Mouse (Mus musculus): Measurements from ENCODE around the gene Arhgap22. TPM values are rescaled to one million over a fixed set of nuclear protein-coding genes. Genes with fewer than 3 reads are reported as not detected.
A peak's percentile ranks its signal among the peaks of the same experiment; 100 is the strongest.

Arhgap22 gene
- polyA plus RNA-seq, 1 experiment = 9.0 TPM

DNA sequence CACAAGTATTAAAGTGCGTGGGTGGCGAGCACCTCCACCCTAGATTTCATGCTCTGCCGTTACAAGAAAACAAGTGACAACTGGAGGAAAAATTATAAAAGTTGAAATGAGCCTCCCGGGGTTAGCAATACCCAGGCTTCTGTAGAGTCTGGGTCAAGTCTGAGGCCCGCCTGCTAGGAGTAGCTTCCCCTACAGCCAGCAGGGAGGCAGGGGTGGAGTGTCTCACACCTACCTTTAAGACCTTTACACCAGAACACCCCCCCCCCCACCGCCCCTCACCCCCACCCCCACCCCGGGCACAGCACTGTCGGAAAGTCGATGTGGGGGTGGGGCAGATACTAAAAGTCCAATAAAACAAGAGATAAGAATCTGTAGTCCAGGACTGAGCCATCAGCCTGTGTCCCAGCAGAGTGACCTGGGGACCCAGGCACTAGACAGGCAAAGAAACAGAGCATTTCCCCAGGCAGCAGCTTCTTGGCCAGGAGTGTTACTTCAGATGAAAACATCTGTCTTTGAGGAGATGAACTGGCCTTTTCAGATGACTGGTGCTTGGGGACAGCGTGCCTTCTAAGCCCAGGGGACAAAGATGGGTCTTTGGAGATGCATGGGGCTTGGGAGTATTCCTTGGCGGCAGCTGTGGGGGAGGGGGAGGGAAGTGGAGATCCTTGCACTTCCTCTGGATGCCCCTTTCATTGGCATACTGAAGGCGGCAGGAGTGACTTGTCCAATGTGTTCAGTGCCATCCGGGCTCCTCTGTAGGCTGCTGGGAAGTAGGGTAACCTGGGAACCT is 37.3 kb downstream of the Arhgap22 start:
- TF ChIP-seq POLR2A (IDR thresholded peaks at IDR 0.05; ENCODE audit: low read depth, low read length) = no peak
- TF ChIP-seq CTCF (IDR thresholded peaks at IDR 0.05; ENCODE audit: borderline replicate concordance, insufficient read depth, low read length) = no peak
- Histone ChIP-seq H3K4me1 (ENCODE audit: control insufficient read depth, insufficient read depth, low read length) (0 out of 2 replicates have a peak, but pooled peaks cover 4% of the 10 kb centered on the region), H3K4me3 (ENCODE audit: insufficient read depth, low read length) (peak overlapping the region; percentile 64), H3K27ac (ENCODE audit: insufficient read depth, low read length) (peak overlapping the region; percentile 69)

DNA sequence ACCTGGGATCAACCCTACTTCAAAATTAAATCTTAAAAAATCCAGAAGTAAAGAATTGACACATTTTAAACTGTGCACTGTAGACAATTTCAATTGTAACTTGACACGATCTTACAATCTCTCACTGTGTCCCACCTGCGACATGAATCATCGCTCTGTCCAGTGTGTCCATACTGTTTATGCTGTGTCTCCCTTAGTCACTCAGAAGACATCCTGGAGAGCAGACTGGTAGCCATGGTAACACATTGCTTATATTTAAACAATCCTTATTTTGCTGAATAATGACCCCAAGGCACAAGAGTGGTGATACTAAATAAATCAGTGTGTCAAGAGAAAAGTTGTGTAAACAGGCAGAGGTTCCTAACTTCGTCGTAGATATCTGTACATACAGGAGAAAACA is 44.4 kb downstream of the Arhgap22 start:
- Histone ChIP-seq H3K4me1 (ENCODE audit: control insufficient read depth, insufficient read depth, low read length) (0 out of 2 replicates have a peak, but pooled peaks cover 2% of the 10 kb centered on the region), H3K4me3 (ENCODE audit: insufficient read depth, low read length) (no peak overlapping the region), H3K27ac (ENCODE audit: insufficient read depth, low read length) (no peak overlapping the region)
- TF ChIP-seq POLR2A (IDR thresholded peaks at IDR 0.05; ENCODE audit: low read depth, low read length) (no peak), CTCF (IDR thresholded peaks at IDR 0.05; ENCODE audit: borderline replicate concordance, insufficient read depth, low read length) (no peak)

DNA sequence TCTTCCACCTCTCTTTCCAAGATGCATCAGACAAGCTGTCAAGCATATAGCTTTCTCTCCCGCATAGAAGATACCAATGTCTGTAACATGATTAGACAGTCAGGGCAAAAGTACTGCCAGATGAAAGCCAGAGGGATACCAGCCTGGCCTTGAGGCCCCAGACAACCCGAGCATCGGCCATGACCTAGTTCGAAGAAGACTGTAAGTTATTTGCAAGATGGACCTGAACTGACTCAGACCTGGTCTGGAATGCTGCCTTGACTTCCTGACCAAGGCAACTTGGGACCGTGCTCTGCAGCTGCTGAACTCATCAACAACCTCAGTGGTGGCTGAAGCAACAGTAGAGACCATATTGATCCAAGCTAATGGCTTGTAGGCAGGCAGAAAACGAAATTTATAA is 46.3 kb downstream of the Arhgap22 start:
- no peak for TF ChIP-seq POLR2A (IDR thresholded peaks at IDR 0.05; ENCODE audit: low read depth, low read length)
- no peak for TF ChIP-seq CTCF (IDR thresholded peaks at IDR 0.05; ENCODE audit: borderline replicate concordance, insufficient read depth, low read length)
- H3K4me3 ChIP-seq (ENCODE audit: insufficient read depth, low read length) = no peak overlapping the region
- 0 out of 2 replicates have a peak, but pooled peaks cover 2% of the 10 kb centered on the region for H3K4me1 ChIP-seq (ENCODE audit: control insufficient read depth, insufficient read depth, low read length)
- H3K27ac ChIP-seq (ENCODE audit: insufficient read depth, low read length) = no peak overlapping the region

DNA sequence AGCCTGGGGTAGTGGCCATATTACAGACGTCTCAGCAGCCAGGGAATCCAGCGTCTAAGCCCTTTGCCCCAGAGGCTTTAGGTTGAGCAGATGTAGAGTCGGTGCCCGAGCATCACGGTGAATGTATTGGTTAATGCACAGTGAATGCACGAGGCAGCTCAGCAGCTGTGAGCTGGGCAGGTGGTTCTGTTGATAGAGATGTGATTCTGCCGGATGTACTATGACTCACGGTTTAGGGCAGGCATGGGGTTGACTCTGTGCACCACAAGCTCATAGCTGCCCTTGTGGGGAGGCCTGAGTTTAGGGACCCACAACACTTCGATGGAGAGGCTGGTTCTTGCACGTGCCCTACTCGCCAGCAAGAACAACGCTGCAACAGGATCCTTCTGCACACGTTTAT is 51.0 kb downstream of the Arhgap22 start:
- no peak overlapping the region for H3K27ac ChIP-seq (ENCODE audit: insufficient read depth, low read length)
- H3K4me1 ChIP-seq (ENCODE audit: control insufficient read depth, insufficient read depth, low read length) = no peaks in the 10 kb centered on the region
- no peak for TF ChIP-seq CTCF (IDR thresholded peaks at IDR 0.05; ENCODE audit: borderline replicate concordance, insufficient read depth, low read length)
- no peak for TF ChIP-seq POLR2A (IDR thresholded peaks at IDR 0.05; ENCODE audit: low read depth, low read length)
- no peak overlapping the region for H3K4me3 ChIP-seq (ENCODE audit: insufficient read depth, low read length)

DNA sequence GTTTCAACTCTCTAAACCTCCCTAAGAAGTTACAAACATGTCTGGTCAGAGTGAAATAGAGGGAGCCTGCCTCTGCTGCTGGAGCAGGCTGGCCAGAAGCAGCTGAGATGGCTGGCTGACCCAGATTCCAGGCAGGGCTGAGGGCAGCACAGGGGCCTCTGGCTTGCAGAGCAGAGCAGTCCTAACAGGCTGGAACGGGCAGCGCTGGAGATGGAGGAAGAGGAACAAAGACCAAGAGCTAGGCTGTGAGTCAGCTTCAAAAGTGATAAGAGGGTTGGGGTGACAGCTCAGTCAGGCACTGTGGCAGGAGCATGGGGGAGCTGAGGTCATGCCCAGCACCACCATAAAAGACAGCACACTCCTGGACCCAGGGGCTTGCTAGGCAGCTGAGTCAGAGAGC is 62.4 kb downstream of the Arhgap22 start:
- no peaks in the 10 kb centered on the region for H3K4me1 ChIP-seq (ENCODE audit: control insufficient read depth, insufficient read depth, low read length)
- no peak overlapping the region for H3K4me3 ChIP-seq (ENCODE audit: insufficient read depth, low read length)
- TF ChIP-seq CTCF (IDR thresholded peaks at IDR 0.05; ENCODE audit: borderline replicate concordance, insufficient read depth, low read length) (no peak), POLR2A (IDR thresholded peaks at IDR 0.05; ENCODE audit: low read depth, low read length) (no peak)

DNA sequence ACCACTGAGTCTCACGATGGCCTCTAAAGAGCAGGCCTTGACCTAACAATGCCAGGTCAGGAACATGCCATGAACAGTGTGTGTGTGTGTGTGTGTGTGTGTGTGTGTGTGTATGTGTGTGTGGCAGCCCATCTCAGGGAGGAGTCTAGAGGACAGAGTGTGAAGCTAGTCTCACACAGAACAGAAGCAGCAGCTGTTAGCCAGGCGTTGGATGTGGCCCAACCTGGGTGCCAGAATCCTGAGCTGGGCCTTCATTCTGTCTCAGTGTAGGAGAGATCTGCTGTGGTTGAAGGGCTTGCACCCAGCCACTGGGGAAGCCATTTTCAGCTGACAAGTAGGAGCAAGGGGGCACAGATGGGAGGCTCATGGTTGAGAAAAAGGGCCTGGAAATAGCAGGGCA is 64.5 kb downstream of the Arhgap22 start:
- H3K27ac ChIP-seq (ENCODE audit: insufficient read depth, low read length) = no peak overlapping the region
- TF ChIP-seq POLR2A (IDR thresholded peaks at IDR 0.05; ENCODE audit: low read depth, low read length) = no peak
- no peaks in the 10 kb centered on the region for H3K4me1 ChIP-seq (ENCODE audit: control insufficient read depth, insufficient read depth, low read length)
- no peak overlapping the region for H3K4me3 ChIP-seq (ENCODE audit: insufficient read depth, low read length)

More for the DNA sequence above, 62.4 kb downstream of the Arhgap22 start:
- no peak overlapping the region for H3K27ac ChIP-seq (ENCODE audit: insufficient read depth, low read length)

DNA sequence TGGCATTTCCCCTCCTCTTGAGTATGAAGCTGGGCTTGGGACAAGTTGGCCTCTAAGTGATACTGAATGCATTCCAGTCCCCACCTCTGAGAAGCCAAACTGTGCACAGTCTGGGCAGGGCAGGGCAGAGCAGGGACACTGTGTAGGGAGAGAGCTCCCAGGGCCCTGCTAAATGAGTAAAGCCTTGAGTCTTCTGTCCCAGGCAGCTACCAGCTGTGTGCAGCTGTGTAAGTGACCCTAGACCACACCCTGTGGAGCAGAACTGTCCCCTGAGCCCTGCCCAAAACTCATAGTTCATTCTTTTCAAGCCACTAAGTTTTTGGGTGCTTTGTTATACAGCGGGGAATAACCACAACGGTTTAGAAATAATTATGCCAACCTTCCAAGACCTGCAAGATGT is 67.1 kb downstream of the Arhgap22 start:
- H3K4me3 ChIP-seq (ENCODE audit: insufficient read depth, low read length) = no peak overlapping the region
- no peak overlapping the region for H3K27ac ChIP-seq (ENCODE audit: insufficient read depth, low read length)
- TF ChIP-seq CTCF (IDR thresholded peaks at IDR 0.05; ENCODE audit: borderline replicate concordance, insufficient read depth, low read length) (no peak), POLR2A (IDR thresholded peaks at IDR 0.05; ENCODE audit: low read depth, low read length) (no peak)
- H3K4me1 ChIP-seq (ENCODE audit: control insufficient read depth, insufficient read depth, low read length) = no peaks in the 10 kb centered on the region

DNA sequence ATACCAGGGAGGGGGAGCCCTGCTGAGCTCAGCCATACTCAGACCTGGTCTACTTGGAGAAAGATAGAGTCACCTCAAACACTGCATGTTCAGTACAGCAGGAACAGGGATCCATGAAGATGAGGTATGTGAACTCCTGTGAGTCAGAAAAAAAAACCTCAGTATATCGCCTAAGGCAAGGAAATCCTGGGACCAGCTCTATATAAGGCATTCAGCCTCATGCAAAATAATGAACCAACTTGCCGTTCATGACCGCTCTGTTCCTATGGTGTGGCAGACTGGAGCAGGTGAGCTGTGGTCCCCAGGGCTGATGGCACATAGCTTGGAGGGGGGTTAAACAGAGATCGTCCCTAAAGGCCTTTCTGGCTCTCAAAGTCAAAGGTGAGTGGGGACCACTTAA is 68.6 kb downstream of the Arhgap22 start:
- no peaks in the 10 kb centered on the region for H3K4me1 ChIP-seq (ENCODE audit: control insufficient read depth, insufficient read depth, low read length)
- TF ChIP-seq POLR2A (IDR thresholded peaks at IDR 0.05; ENCODE audit: low read depth, low read length) = no peak
- TF ChIP-seq CTCF (IDR thresholded peaks at IDR 0.05; ENCODE audit: borderline replicate concordance, insufficient read depth, low read length) = no peak
- H3K4me3 ChIP-seq (ENCODE audit: insufficient read depth, low read length) = no peak overlapping the region
- H3K27ac ChIP-seq (ENCODE audit: insufficient read depth, low read length) = no peak overlapping the region

DNA sequence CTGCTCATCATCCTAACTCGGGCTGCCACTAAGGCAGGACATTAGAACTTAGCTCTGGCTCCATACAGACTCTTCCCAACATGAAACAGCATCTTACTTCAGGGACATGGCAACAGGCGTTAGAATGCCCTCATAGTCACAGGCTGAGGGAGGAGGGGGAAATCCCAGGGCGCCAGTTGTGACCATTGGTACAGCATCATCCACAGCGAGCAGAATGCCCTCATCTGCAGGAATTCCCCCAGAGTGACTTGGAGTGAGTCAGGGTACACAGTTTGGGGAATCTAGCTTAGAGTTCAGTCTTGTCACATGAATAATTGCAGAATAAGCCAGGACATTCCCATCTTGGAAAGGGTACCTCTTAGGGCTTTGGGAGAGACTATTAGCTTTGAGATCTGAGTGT is 74.1 kb downstream of the Arhgap22 start:
- Histone ChIP-seq H3K4me3 (ENCODE audit: insufficient read depth, low read length) (no peak overlapping the region), H3K4me1 (ENCODE audit: control insufficient read depth, insufficient read depth, low read length) (no peaks in the 10 kb centered on the region), H3K27ac (ENCODE audit: insufficient read depth, low read length) (no peak overlapping the region)
- TF ChIP-seq POLR2A (IDR thresholded peaks at IDR 0.05; ENCODE audit: low read depth, low read length) (no peak), CTCF (IDR thresholded peaks at IDR 0.05; ENCODE audit: borderline replicate concordance, insufficient read depth, low read length) (no peak)

DNA sequence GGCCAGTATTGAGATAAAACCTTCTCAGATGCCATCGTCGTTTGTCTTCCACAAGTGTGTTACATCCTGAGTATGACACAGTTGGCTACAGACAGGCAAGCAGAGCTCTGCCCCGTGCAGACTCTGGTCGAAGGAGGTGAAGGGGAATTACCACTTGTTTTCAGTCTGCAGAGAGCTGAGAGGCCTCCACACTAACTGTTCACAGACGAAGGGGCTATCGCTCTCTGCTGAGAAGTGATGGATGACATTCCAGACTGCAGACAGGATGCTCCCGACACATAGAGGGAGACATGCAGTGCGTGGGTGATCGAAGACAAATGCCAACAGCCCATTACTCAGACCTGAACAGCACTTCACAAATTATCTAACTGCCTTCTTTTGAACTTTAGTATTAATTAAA is 76.2 kb downstream of the Arhgap22 start:
- no peak overlapping the region for H3K27ac ChIP-seq (ENCODE audit: insufficient read depth, low read length)
- H3K4me3 ChIP-seq (ENCODE audit: insufficient read depth, low read length) = no peak overlapping the region
- no peaks in the 10 kb centered on the region for H3K4me1 ChIP-seq (ENCODE audit: control insufficient read depth, insufficient read depth, low read length)
- TF ChIP-seq CTCF (IDR thresholded peaks at IDR 0.05; ENCODE audit: borderline replicate concordance, insufficient read depth, low read length) = no peak
- TF ChIP-seq POLR2A (IDR thresholded peaks at IDR 0.05; ENCODE audit: low read depth, low read length) = no peak
